Mouse (Mus musculus) naive thymus-derived CD4-positive, alpha-beta T cell, adult 2 months (primary cell): ENCODE measurements around the gene Phactr4.

Source experiments
- DNase-seq: peaks from one replicate; pipeline ENCODE4 v3.0.0-alpha.2; 2011; ENCODE audit warnings: low read depth

Phactr4 gene

GRCm38 (mm10) chr4:132411322-132412094 is 10.8 kb downstream of the Phactr4 start:
- peak; percentile 51 for DNase-seq

GRCm38 (mm10) chr4:132409587-132410229 is 12.6 kb downstream of the Phactr4 start:
- no peak for DNase-seq

- DNase-seq, result no peak
Observed at GRCm38 (mm10) chr4:132406393-132407189, 15.7 kb downstream of the Phactr4 start.

GRCm38 (mm10) chr4:132404588-132404987 is 17.7 kb downstream of the Phactr4 start:
- DNase-seq, result no peak

- DNase-seq, result no peak
Observed at GRCm38 (mm10) chr4:132403063-132403660, 19.1 kb downstream of the Phactr4 start.

- no peak for DNase-seq
Observed at GRCm38 (mm10) chr4:132401016-132401415, 21.3 kb downstream of the Phactr4 start.

GRCm38 (mm10) chr4:132398863-132399262 is 23.4 kb downstream of the Phactr4 start:
- no peak for DNase-seq

GRCm38 (mm10) chr4:132398045-132398774 is 24.1 kb downstream of the Phactr4 start:
- DNase-seq, result no peak

GRCm38 (mm10) chr4:132397120-132397519 is 25.2 kb downstream of the Phactr4 start:
- no peak for DNase-seq

GRCm38 (mm10) chr4:132396251-132396650 is 26.0 kb downstream of the Phactr4 start:
- no peak for DNase-seq

- DNase-seq, result no peak
Observed at GRCm38 (mm10) chr4:132391063-132391740, 31.1 kb downstream of the Phactr4 start.

- DNase-seq, result peak; percentile 19
Observed at GRCm38 (mm10) chr4:132389302-132389701, 33.0 kb downstream of the Phactr4 start.

GRCm38 (mm10) chr4:132387617-132388016 is 34.7 kb downstream of the Phactr4 start:
- no peak for DNase-seq

GRCm38 (mm10) chr4:132386846-132387245 is 35.4 kb downstream of the Phactr4 start:
- DNase-seq, result no peak

- no peak for DNase-seq
Observed at GRCm38 (mm10) chr4:132385771-132386410, 36.4 kb downstream of the Phactr4 start.

GRCm38 (mm10) chr4:132383455-132383854 is 38.8 kb downstream of the Phactr4 start:
- no peak for DNase-seq

- DNase-seq, result no peak
Observed at GRCm38 (mm10) chr4:132382296-132382695, 40.0 kb downstream of the Phactr4 start.

- DNase-seq, result no peak
Observed at GRCm38 (mm10) chr4:132380965-132381616, 41.2 kb downstream of the Phactr4 start.

- no peak for DNase-seq
Observed at GRCm38 (mm10) chr4:132373820-132374219, 48.5 kb downstream of the Phactr4 start.
